Mouse (Mus musculus): ENCODE data around the gene Fhit. TPM values are rescaled to one million over a fixed set of nuclear protein-coding genes. Genes with fewer than 3 reads are reported as not detected.
"Not testable (repeated sequence)": the region's sequence is repeated elsewhere in the genome, so short reads cannot be mapped to it uniquely, and the experiment has no call there.

The Fhit gene
- polyA plus RNA-seq, 1 experiment: 3.7 TPM

DNA sequence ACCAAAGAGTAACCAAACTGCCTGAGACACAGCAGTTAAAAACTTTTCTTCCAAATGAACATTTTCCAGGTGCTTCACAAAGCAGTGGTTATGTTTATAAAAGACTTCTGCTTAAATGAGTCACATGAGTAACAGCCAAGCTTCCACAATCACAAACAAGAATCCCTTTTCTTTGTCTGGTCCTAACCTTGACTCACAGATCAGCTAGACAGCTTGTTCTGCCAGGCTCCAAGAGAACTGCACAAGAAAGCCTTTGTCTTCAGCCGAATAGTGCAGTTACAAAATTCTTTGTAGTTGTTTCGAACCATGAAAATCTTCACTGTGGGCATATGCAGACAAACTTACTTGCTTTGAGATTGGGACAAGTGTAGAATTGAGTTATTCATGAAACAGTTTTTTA is 1201.4 kb downstream of the Fhit start:
- H3K4me3 ChIP-seq (ENCODE audit: low read depth, low read length): no peak overlapping the region
- H3K4me1 ChIP-seq (ENCODE audit: control insufficient read depth, insufficient read depth, insufficient read length, low read length): no peaks in the 10 kb centered on the region
- 73% methylated on average over 2 of the region's 2 CpGs for WGBS
- no peaks in the 10 kb centered on the region for H3K36me3 ChIP-seq (ENCODE audit: control insufficient read depth, insufficient read depth, low read length)
- no peak overlapping the region for H3K27ac ChIP-seq (ENCODE audit: insufficient read depth, low read depth, low read length)
- H3K27me3 ChIP-seq (ENCODE audit: control insufficient read depth, insufficient read depth, low read length): no peaks in the 10 kb centered on the region
- TF ChIP-seq POLR2A (IDR thresholded peaks at IDR 0.05; ENCODE audit: low read depth, low read length) (no peak), CTCF (IDR thresholded peaks at IDR 0.05; ENCODE audit: extremely low read depth, insufficient read length, insufficient replicate concordance, low read depth, low read length) (no peak)

- WGBS: 80% methylated on average over 2 of the region's 2 CpGs
- no peaks in the 10 kb centered on the region for H3K27me3 ChIP-seq (ENCODE audit: control insufficient read depth, insufficient read depth, low read length)
- no peaks in the 10 kb centered on the region for H3K4me1 ChIP-seq (ENCODE audit: control insufficient read depth, insufficient read depth, insufficient read length, low read length)
- TF ChIP-seq POLR2A (IDR thresholded peaks at IDR 0.05; ENCODE audit: low read depth, low read length) (no peak), CTCF (IDR thresholded peaks at IDR 0.05; ENCODE audit: extremely low read depth, insufficient read length, insufficient replicate concordance, low read depth, low read length) (no peak)
- H3K27ac ChIP-seq (ENCODE audit: insufficient read depth, low read depth, low read length): no peak overlapping the region
- H3K36me3 ChIP-seq (ENCODE audit: control insufficient read depth, insufficient read depth, low read length): no peaks in the 10 kb centered on the region
- H3K4me3 ChIP-seq (ENCODE audit: low read depth, low read length): no peak overlapping the region
These were observed 1262.3 kb downstream of the Fhit start for GRCm38 (mm10) chr14:9899494-9899893.

GRCm38 (mm10) chr14:9896556-9896955 is 1265.3 kb downstream of the Fhit start:
- 83% methylated on average over 1 of the region's 1 CpGs for WGBS

GRCm38 (mm10) chr14:9852041-9852440 is 1309.8 kb downstream of the Fhit start:
- 52% methylated on average over 2 of the region's 2 CpGs for WGBS
- Histone ChIP-seq H3K4me1 (ENCODE audit: control insufficient read depth, insufficient read depth, insufficient read length, low read length) (no peaks in the 10 kb centered on the region), H3K36me3 (ENCODE audit: control insufficient read depth, insufficient read depth, low read length) (no peaks in the 10 kb centered on the region), H3K27ac (ENCODE audit: insufficient read depth, low read depth, low read length) (no peak overlapping the region), H3K27me3 (ENCODE audit: control insufficient read depth, insufficient read depth, low read length) (no peaks in the 10 kb centered on the region), H3K4me3 (ENCODE audit: low read depth, low read length) (no peak overlapping the region)
- TF ChIP-seq POLR2A (IDR thresholded peaks at IDR 0.05; ENCODE audit: low read depth, low read length): no peak
- no peak for TF ChIP-seq CTCF (IDR thresholded peaks at IDR 0.05; ENCODE audit: extremely low read depth, insufficient read length, insufficient replicate concordance, low read depth, low read length)

More at GRCm38 (mm10) chr14:9896556-9896955, 1265.3 kb downstream of the Fhit start:
- Histone ChIP-seq H3K36me3 (ENCODE audit: control insufficient read depth, insufficient read depth, low read length) (no peaks in the 10 kb centered on the region), H3K27me3 (ENCODE audit: control insufficient read depth, insufficient read depth, low read length) (no peaks in the 10 kb centered on the region), H3K4me3 (ENCODE audit: low read depth, low read length) (no peak overlapping the region), H3K4me1 (ENCODE audit: control insufficient read depth, insufficient read depth, insufficient read length, low read length) (no peaks in the 10 kb centered on the region), H3K27ac (ENCODE audit: insufficient read depth, low read depth, low read length) (no peak overlapping the region)
- TF ChIP-seq CTCF (IDR thresholded peaks at IDR 0.05; ENCODE audit: extremely low read depth, insufficient read length, insufficient replicate concordance, low read depth, low read length): no peak
- TF ChIP-seq POLR2A (IDR thresholded peaks at IDR 0.05; ENCODE audit: low read depth, low read length): no peak

GRCm38 (mm10) chr14:9832290-9832689 is 1329.5 kb downstream of the Fhit start:
- H3K27ac ChIP-seq (ENCODE audit: insufficient read depth, low read depth, low read length): no peak overlapping the region
- no peaks in the 10 kb centered on the region for H3K4me1 ChIP-seq (ENCODE audit: control insufficient read depth, insufficient read depth, insufficient read length, low read length)
- TF ChIP-seq CTCF (IDR thresholded peaks at IDR 0.05; ENCODE audit: extremely low read depth, insufficient read length, insufficient replicate concordance, low read depth, low read length): no peak
- TF ChIP-seq POLR2A (IDR thresholded peaks at IDR 0.05; ENCODE audit: low read depth, low read length): no peak
- no peaks in the 10 kb centered on the region for H3K27me3 ChIP-seq (ENCODE audit: control insufficient read depth, insufficient read depth, low read length)
- H3K4me3 ChIP-seq (ENCODE audit: low read depth, low read length): no peak overlapping the region
- H3K36me3 ChIP-seq (ENCODE audit: control insufficient read depth, insufficient read depth, low read length): no peaks in the 10 kb centered on the region

DNA sequence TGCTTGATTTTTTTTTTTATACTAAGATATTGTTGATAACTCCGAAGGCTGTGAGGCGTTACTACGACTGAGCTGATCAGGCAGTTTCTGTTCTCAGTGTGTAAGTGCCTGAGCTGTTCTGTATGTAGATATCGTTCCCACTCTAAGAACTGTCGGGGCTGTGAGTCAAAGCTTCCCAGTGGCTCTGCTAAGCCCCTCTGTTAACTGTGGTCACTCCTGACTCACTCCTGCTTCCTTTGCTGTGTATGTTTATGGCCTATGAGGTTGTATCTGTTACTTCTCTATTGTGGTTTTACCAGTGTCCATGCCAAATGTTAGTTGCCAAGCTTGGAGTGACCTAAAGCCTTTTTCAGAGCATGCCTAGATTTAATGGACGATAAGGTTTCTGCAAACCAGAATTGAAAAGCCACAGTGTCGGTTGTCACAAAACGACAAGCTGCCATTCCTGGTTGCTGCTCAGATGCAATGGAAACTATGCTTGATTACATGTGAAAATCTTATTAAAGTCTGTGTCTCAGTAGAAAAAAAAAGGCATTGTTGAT is 1333.1 kb downstream of the Fhit start:
- H3K4me3 ChIP-seq (ENCODE audit: low read depth, low read length); H3K27ac ChIP-seq (ENCODE audit: insufficient read depth, low read depth, low read length); H3K4me1 ChIP-seq (ENCODE audit: control insufficient read depth, insufficient read depth, insufficient read length, low read length); H3K36me3 ChIP-seq (ENCODE audit: control insufficient read depth, insufficient read depth, low read length); H3K27me3 ChIP-seq (ENCODE audit: control insufficient read depth, insufficient read depth, low read length): not testable (repeated sequence)
- WGBS: 71% methylated on average over 8 of the region's 8 CpGs

GRCm38 (mm10) chr14:9815963-9816362 is 1345.9 kb downstream of the Fhit start:
- Histone ChIP-seq H3K27me3 (ENCODE audit: control insufficient read depth, insufficient read depth, low read length) (no peaks in the 10 kb centered on the region), H3K27ac (ENCODE audit: insufficient read depth, low read depth, low read length) (no peak overlapping the region), H3K4me3 (ENCODE audit: low read depth, low read length) (no peak overlapping the region), H3K36me3 (ENCODE audit: control insufficient read depth, insufficient read depth, low read length) (no peaks in the 10 kb centered on the region), H3K4me1 (ENCODE audit: control insufficient read depth, insufficient read depth, insufficient read length, low read length) (no peaks in the 10 kb centered on the region)
- TF ChIP-seq POLR2A (IDR thresholded peaks at IDR 0.05; ENCODE audit: low read depth, low read length): no peak
- TF ChIP-seq CTCF (IDR thresholded peaks at IDR 0.05; ENCODE audit: extremely low read depth, insufficient read length, insufficient replicate concordance, low read depth, low read length): no peak
- WGBS: 83% methylated on average over 4 of the region's 4 CpGs

DNA sequence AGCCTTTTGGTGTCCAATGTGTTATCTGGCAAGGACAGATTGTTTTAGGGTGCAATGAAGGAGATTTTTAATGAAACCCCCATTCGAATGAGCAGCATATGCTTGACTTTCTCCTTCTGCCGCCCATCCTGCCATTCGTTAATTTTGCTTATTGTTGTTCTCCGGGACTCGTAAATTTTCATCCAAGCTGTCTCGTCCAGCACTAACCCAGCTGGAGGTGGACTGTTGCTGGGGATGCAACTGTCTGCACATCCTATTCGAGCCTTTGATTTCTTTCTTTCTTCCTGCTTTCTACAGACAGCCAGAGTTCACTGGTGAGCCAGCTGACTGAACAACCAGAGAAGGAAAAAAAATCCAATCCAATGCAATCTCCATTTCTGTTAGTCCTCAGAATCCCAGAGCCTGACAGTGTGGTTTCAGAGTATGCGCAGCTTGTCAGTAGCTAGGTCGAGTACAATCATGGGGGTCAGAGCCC is 1350.0 kb downstream of the Fhit start:
- no peaks in the 10 kb centered on the region for H3K4me1 ChIP-seq (ENCODE audit: control insufficient read depth, insufficient read depth, insufficient read length, low read length)
- WGBS: 75% methylated on average over 9 of the region's 9 CpGs
- no peaks in the 10 kb centered on the region for H3K27me3 ChIP-seq (ENCODE audit: control insufficient read depth, insufficient read depth, low read length)
- no peak overlapping the region for H3K4me3 ChIP-seq (ENCODE audit: low read depth, low read length)
- TF ChIP-seq CTCF (IDR thresholded peaks at IDR 0.05; ENCODE audit: extremely low read depth, insufficient read length, insufficient replicate concordance, low read depth, low read length): no peak
- H3K36me3 ChIP-seq (ENCODE audit: control insufficient read depth, insufficient read depth, low read length): no peaks in the 10 kb centered on the region
- H3K27ac ChIP-seq (ENCODE audit: insufficient read depth, low read depth, low read length): no peak overlapping the region

Data from small intestine, adult 2 months (tissue).